Mouse (Mus musculus): ENCODE results near the gene Clic4.

Gene Clic4

DNA sequence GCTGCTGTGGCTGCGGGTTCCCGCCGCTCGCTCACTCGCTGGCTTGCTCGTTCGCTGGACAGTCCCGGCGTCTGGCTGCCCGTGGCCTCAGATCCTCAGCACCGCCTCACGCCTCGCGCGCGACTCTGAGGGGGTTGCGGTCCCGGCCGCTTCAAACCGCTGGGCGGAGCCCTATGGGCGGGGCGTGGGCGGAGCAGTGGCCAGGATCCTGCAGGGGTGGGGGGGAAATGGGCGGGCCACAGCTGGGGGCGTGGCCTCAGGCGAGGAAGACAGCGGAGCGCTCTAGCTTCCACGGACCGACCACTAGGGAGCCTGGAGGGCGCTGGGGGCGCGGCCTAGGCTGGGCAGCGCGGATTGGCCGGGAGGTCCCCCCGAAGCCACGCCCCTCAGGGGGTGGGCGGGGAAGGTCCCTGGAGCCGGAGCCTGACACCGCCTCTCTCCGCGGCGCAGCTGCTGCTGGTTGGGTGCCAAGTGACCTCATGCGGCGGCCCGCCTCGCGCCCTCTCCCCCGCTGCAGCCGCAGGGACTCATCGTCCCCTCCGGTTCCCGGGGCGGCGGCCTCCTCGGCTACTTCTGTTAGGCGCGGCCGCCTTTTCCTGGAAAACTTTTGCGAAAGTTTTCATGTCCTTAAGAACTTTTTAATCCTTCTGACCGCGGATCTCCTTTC lies at the start of gene Clic4:
Gene Clic4 (minus strand): TSS at position 175 of the 667 bp plus-strand sequence.
- peak; percentile 99 for DNase-seq (ENCODE audit: low spot score in 2 of 2)

DNA sequence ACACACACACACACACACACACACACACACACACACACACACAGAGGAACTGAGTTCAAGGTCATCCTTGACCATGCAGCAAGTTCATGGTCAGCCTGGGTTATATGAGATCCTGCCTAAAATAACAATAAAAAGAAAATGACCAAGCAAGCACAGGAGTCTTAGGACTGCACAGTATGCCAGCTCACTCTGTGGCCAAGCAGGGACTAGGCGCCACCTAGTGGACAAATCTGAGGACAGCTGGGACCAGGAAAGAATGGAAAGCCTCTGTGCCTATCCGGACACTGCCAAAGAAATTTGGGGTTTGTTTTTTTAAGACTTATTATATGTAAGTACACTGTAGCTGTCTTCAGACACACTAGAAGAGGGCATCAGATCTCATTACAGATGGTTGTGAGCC lies 45.4 kb upstream of the Clic4 start:
- DNase-seq (ENCODE audit: low spot score in 2 of 2): peak; percentile 52 to 78

DNA sequence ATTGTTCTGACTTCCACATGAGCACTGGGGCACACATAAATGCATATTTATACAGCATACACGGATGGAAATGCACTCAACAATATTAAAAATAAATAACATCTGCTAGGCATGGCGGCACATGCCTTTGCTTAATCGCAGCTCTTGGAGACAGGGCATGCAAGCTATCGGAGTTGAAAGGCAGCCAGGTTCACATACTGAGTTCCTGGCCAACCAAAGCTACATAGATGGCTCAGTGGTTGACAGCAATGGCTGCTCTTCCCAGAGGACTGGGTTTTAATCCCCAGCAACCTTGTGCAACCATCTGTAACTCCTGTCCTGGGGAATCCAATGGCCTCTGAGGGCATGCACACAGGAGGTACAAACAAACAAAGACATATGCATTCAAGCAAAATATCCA lies 44.9 kb upstream of the Clic4 start:
- DNase-seq (ENCODE audit: low spot score in 2 of 2): peak in 1 of 2 experiments; percentile 53

DNA sequence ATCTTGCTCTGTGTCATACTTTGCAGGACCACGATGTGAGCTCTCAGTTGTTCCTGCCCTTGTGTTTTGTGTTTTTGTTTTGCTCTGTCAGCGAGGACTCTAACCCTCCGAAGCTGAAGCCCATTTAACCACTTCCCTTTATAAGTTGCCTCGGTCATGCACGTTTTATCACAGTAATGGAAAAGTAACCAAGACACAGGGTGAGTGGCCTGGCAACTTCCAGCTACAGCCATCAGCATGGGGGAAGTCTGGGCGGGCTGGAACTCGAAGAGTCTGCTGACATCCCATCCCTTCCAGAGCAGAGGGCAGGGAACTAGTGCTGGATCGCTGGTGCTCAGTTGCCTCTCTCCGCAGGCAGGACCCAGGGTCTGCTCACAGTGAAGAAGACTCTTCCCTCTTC lies 42.7 kb upstream of the Clic4 start:
- no peak for DNase-seq (ENCODE audit: low spot score in 2 of 2)

DNA sequence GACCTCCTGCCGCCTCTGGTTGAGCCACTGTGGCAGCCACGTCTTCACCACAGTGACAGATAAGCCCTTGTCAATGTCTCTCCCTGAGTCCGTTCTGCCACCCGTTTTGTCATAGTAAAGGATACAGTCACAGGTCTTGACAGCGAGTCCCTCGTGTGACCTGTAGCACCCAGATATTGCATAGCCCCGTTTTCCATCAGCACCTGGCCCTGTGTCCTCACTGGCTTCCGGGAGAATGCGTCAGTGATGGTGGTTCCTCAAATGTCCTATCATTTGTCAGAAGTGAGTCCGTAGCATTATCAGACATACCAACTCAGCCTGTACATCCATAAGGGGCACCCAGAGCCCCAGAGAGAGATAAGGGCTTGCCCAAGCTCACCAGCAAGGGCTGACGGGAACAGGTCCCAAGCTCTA lies 41.8 kb upstream of the Clic4 start:
- DNase-seq (ENCODE audit: low spot score in 2 of 2): no peak

DNA sequence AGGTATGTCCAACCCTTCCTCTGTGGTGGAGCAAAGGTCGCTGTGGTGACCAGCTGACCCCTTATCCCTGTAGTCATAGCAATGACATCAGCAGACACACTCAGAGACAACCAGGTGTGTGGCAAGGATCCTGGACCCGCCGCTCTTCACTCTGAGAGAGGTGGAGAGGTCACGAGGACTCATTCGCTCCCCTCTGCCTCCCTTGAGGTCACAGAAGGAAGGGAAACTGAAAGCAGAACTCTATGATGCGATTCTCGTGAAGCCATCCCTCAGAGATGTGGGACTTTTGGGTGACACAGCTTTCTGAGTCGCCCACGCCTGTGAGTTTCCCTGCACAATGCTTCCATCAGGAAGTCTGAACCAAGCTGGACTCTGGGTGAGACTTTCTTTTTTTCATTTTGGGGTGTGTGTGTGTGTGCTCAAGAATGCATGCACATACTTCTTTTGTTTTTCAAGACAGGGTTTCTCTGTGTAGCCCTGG lies 41.2 kb upstream of the Clic4 start:
- DNase-seq (ENCODE audit: low spot score in 2 of 2): peak; percentile 75 to 77

DNA sequence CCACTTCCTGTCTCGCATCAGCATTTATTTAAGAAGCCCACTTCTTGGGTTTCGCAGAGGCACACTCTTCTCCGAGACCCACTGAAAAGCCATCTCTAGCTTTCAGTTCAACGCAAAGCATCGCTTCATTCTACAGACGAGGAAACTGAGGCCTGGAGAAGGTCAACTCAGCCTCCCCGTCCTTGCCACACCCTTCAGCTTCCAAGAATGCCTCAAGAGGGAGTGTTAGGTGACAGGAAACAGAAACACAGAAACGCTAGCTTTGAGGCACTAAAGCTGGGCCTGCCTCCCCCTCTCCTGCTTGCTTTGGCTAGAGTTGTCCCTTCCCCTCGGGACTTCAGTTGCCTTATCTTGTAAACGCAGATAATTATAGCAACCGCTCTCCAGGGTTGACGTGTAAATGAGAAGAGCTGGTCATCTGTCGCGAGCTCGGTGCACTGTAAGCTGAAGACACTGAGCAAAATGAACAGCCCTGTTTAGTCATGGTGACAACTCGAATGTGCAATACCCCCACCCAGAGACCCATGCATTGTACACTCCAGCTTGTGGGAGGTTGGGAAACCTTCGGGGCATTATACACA lies 40.6 kb upstream of the Clic4 start:
- peak; percentile 87 for DNase-seq (ENCODE audit: low spot score in 2 of 2)

DNA sequence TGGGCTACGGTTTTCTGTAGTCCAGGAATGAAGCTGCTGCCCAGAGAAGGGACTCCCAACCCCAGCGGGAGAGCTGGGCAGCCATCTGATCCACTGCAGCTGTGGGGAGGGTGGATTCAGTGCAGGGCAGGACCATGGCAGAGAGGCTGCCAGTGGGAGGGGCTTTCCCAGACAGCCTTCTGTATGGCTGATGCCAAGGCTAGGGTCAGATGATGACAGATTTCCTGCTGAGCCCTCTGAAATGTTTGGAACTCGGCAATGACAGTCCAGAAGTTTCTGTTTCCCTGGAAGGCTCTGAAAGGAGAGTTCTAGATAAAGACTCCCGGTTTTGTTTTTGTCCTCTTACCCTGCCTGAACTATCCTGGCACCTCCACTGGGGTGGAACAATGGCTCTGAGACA lies 40.1 kb upstream of the Clic4 start:
- DNase-seq (ENCODE audit: low spot score in 2 of 2): peak; percentile 90

DNA sequence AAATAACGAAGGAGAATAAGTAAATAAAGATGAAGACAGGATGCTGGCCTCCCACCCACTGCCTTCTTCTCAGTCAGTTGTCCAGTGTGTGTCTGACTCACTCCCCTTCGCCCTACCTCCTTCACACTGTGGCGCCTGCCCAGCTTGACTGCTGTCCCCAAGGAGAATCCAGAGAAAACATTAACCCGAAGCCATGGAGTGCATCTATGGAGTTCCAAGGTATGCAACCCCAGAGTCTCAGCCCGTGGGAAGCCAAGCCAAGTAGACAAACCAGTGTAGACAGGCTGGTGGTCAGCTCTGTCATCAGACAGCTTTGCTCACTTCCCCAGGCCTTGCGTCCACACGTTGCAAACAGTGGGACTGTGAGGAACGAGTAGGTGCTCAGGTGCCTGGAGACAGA lies 37.8 kb upstream of the Clic4 start:
- no peak for DNase-seq (ENCODE audit: low spot score in 2 of 2)

DNA sequence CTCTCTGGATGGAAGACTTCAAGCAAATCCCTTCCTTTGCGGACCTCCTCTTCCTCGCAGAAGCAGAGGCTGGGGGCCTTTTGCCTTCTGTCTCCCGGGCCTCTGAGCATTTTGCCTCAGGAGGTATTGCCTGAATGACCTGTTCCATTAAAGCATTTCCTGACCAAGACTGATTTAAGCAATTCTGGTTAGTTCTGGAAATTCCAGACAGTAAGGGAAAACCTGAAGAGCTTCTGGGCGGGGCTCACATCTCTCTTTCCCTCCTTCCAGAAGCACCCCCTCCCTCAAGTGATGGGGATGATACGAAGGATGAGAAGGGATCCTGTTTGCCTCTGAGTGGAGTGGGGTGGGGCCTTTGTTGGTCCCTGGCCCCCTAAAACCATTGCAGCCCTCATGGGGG lies 37.1 kb upstream of the Clic4 start:
- no peak for DNase-seq (ENCODE audit: low spot score in 2 of 2)

DNA sequence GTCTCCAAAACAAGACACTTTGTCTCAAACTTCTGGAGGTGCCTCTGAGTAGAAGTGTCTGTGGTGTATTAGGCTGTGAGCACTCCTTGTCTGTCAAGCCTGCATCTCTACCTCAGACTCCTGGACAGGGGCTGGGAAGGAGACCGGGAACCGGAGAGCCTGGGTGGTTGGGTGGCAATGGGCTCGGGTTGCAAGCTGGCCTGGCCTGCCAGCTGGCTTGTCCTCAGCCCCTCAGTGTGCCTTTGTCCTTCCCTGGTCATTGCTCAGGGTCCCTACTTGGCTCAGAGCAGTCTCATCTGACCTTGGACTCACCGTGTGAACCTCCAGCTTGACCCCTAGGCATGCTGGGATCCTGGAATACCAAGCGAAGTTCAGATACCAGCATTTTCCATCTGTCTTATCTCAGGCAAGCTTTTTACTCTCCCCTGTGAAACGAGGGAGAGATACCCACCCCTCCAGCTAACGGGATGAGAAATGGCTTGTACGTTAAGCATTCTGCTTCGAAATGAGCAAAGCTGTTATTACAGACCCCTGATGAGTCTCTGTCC lies 36.6 kb upstream of the Clic4 start:
- DNase-seq (ENCODE audit: low spot score in 2 of 2): no peak

DNA sequence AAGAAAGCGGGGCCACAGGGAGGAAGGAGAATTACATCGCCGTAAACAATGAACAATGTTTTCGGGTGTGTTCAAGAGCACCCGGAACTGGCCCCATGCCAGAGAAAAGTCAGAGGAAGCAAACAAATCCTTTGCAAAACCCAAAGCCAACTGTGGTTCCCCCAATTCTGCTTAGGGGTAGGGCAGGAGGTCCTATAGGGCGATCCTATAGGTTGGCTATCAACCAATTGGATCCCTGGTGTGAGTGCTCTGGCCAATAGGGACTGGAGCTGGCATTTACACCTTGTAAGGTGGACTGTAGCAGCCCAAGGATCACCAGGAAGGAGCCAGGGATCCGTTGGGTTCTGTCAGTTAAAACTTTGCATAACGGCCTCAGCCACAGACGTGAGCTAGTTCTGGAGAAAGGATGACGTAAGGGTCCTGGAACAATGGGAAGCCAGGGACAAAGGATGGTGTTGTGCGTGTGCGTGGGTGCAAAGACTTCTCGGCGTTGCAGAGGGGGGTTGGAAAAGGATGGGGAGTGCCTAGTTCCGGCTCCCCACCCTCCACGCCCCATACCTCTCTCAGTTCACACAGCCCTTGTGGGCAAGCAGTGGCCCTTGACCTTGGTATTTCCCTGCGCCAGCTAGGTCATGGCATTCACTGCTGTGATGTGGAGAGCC lies 34.5 kb upstream of the Clic4 start:
- peak in 1 of 2 experiments; percentile 54 for DNase-seq (ENCODE audit: low spot score in 2 of 2)

DNA sequence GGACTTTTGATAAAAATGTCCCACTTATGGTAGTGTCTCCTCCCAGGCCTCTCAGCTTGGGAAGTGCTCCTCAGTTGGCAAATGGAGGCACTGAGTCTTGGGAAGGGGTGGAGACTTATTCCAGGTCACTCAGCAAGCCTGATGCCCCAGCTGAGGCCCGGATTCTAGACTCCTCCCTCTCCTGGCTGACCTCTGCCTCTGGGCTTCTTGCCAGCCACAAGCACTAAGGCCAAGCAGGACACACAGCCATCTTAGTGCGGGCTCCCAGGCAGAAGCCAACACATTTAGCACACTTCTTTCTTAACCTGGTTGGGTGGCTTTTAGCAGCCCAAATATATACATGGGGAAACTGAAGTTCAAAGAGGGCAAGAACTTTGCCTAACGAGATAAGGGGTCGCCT lies 33.9 kb upstream of the Clic4 start:
- DNase-seq (ENCODE audit: low spot score in 2 of 2): peak; percentile 76 to 84

DNA sequence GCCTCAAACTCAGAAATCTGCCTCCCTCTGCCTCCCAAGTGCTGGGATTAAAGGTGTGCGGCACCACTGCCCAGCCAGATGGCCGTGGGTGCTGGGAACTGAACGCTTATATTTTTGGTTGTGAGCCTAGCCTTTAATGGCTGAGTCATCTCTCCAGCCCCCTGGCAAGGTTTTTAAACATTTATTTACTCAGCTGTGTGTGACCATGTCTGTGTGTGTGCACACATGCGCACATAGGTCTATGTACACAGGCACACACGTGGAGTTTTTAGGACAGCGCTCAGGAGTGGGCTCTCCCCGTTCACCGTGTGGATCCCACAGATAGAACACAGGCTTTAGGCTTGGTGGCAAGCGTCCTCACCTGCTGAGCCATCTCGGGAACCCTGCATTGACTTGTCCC lies 29.6 kb upstream of the Clic4 start:
- no peak for DNase-seq (ENCODE audit: low spot score in 2 of 2)

DNA sequence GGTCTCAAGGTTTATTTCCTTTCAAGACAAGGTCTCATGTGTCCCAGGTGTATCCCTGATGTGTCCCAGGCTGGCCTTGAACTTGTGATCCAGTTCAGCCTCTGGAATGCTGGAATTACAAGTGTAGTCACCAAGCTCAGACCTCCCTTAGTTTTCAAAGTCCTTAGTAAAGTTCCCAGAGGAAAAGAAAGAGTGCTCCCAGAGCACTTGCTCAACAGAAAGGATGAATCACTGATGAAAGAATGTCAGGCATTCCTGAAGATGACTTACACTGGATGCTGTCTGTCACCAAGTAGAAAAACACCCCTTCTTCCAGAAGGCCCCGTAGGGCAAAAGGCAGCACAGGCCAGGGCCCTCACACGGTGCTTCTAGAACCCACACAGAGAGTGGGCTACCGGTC lies 28.6 kb upstream of the Clic4 start:
- DNase-seq (ENCODE audit: low spot score in 2 of 2): no peak

DNA sequence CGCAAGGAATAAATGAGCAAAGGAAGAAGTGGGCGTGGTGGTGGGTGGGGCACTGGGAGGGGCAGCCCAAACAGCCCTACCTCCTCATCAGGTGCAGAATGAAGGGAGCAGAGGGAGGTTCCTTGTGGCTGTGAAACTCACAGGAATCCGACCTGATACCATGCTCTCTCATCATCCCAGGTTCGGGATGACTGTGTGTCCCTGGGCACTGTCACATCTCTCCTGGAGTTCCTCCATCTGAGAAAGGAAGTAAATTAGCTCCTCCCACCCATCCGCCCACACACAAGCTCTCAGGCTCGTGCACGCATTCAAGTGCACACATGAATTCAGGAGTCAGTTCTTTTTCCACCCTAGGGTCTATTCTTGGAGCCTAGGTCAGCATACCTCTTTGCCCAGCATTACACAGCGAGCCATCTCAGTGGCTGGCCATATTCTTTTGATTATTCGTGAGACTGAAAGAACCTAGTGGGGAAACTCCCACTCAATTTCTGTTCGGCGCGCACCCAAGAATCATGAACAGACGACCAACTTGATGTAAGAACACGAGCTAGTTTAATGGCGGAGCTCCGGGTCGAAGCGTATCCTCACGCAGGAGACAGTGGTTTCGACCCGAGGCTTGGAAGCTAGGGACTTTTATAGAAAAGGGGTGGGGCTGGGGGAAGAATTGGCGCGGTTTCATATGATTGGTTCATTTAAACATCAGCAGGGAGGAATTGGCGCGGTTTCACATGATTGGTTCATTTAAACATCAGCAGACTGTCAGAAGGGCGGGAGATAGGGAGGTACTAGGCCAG lies 27.8 kb upstream of the Clic4 start:
- DNase-seq (ENCODE audit: low spot score in 2 of 2): no peak

DNA sequence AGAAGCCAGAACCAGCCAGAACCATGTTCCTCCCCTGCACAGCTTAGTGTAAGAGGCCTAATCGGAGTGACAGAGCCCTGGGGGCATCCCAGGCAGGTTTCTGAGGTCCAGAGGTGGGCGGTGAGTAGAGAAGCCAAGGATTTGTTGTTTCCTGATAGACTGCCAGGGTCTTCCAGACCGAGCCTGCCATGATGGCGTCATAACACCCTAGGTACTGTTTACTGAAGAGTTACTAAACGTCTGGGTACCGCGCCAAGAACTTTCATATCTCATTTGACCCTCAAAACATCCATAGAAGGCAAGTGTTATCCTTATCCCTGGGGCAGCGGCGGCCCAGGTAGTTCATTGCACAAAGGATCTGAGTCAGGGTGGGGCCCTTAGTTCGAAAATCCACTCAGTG lies 26.1 kb upstream of the Clic4 start:
- no peak for DNase-seq (ENCODE audit: low spot score in 2 of 2)

DNA sequence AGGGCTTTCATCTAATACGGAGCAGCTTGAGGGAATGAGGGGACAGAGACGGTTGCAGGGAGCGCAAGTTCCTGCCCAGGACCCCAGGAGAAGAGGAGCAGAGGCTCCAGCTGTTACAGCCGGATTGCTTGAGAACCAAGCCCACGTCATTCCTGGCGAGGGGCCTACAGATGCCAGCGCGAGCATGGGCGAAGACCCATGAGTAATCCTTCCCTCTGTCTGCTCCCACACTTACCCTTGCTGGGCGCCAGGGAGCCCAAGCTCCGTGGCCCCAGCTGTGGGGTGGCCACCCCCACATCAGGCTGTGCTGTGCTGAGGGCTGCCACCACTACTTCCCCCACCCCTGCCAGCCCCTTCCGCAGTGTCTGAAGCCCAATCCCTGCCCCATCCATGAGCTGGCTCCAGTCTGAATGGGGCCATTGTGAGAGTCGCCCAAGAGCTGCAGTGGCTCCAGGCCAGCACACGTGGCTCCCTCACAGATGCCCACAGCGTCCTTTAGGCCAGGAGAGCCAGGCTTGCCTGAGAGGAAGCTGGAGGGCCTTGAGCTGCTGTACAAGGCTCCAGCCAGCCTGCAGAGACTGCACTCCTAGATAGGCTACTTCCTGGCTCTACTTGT lies 25.4 kb upstream of the Clic4 start:
- peak in 1 of 2 experiments; percentile 48 for DNase-seq (ENCODE audit: low spot score in 2 of 2)

DNA sequence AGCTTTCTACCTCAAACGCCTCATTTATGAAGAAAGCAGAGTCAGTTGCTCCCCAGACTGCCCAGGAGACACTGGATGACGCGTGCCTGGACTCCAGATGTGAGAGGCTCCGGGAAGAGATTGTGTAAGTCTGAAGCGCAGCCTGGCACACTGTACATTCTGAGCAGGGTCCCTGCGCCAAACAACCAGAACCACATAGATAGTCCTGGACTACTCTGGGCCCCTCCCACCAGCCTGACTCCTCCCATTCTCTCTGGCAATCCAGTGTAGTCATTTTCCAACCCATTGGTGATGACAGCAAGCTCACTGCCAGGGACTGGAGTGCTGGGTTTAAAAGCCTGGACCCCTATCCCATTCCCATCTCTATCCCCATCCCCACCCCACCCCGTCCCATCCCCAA lies 24.5 kb upstream of the Clic4 start:
- no peak for DNase-seq (ENCODE audit: low spot score in 2 of 2)

DNA sequence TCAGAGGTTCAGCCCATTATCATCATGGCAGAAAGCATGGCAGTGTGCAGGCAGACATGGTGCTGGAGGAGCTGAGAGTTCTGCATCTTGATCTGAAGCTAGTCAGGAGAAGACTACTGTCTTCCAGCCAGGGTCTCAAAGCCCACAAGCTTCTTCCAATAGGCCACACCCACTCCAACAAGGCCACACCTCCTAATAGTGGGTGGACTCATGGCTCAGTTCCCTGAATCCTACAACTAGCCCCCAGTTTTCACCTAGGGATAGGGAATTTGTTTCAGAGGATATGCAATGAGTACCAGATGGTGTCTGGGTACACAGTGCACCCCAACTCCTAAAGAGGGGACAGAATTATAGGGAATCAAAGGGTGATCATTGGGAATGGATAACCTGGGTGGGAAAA lies 24.0 kb upstream of the Clic4 start:
- DNase-seq (ENCODE audit: low spot score in 2 of 2): no peak

DNA sequence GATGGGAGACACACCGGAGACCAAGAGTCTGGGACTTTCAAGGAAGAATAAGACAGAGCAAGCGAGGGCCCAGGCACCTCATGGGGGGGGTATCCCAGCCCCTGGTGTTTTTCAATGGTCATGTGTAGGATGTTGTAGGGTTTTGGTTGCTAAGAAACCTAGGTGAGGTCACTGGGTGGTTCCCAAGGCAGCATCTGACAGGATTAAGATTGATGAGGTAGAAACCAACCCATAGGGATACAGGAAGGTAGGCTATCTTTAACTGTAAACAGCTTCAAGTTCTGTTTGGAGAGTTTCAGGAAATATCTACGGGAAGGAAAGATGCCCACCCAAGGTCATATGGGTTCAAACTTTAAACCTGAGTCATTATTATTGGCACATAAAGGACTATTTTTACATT lies 21.2 kb upstream of the Clic4 start:
- no peak for DNase-seq (ENCODE audit: low spot score in 2 of 2)
